Mouse (Mus musculus) erythroblast, embryonic 14.5 days (primary cell): ENCODE data around the gene Islr.

ENCODE experiments used
- GATA1 ChIP-seq: IDR thresholded peaks from 2 replicates; pipeline ENCODE4 v1.6.1; 2012; ENCODE audit warnings: low read length, inconsistent platforms, mixed read lengths
- TAL1 ChIP-seq: IDR thresholded peaks from 3 replicates; pipeline ENCODE4 v1.6.1; 2012; ENCODE audit warnings: low read length, inconsistent platforms, mixed read lengths

- TF ChIP-seq TAL1 (no peak), GATA1 (no peak)
These were observed 9.9 kb downstream of the Islr start for GRCm38 (mm10) chr9:58194222-58194621.
